22 mouse cellular contexts compared by ENCODE assay signal in genomic region chr10:67010521-67010920, GRCm38 (mm10).
"Had no signal": no experiment of that assay in that cellular context is flagged by ENCODE, and none has a peak within 500 bp of the region (broad histone marks: within the 10 kb centered on the region; RNA-seq: fewer than 3 reads in every experiment).

No protein-coding gene starts in this region.

- H3K9ac ChIP-seq: intestine, embryonic 15.5 days; kidney, embryonic 15.5 days; limb, embryonic 12.5 days; limb, embryonic 15.5 days; liver, embryonic 14.5 days; liver, postnatal 0 days; lung, embryonic 14.5 days; midbrain, embryonic 12.5 days; midbrain, embryonic 15.5 days; neural tube, embryonic 13.5 days had no signal

- H3K4me2 ChIP-seq: intestine, embryonic 15.5 days; kidney, embryonic 15.5 days; limb, embryonic 12.5 days; limb, embryonic 15.5 days; liver, embryonic 11.5 days; lung, embryonic 14.5 days; midbrain, embryonic 12.5 days; midbrain, embryonic 15.5 days; neural tube, embryonic 13.5 days had no signal

- H3K27ac ChIP-seq: intestine, embryonic 15.5 days; kidney, embryonic 15.5 days; limb, embryonic 12.5 days; limb, embryonic 15.5 days; liver, embryonic 14.5 days; macrophage; midbrain, embryonic 12.5 days; midbrain, embryonic 15.5 days; neural tube, embryonic 13.5 days had no signal

- H3K9me3 ChIP-seq: intestine, embryonic 15.5 days; kidney, embryonic 15.5 days; limb, embryonic 12.5 days; limb, embryonic 15.5 days; midbrain, embryonic 12.5 days; midbrain, embryonic 15.5 days; neural tube, embryonic 13.5 days had no signal

- H3K36me3 ChIP-seq: intestine, embryonic 15.5 days; midbrain, embryonic 15.5 days had no signal

- DNase-seq: kidney, adult 11 months; kidney, postnatal 10 days; kidney, postnatal 4 days; left cerebral cortex, postnatal 4 days; liver, postnatal 0 days; lung, embryonic 14.5 days; right cerebral cortex, postnatal 14 days; right cerebral cortex, postnatal 4 days; thymus, adult 18-20 months; thymus, postnatal 4 days had no signal

- H3K4me3 ChIP-seq: intestine, embryonic 15.5 days; kidney, embryonic 15.5 days; limb, embryonic 12.5 days; limb, embryonic 15.5 days; midbrain, embryonic 12.5 days; midbrain, embryonic 15.5 days; myocyte; neural tube, embryonic 13.5 days had no signal

- H3K4me1 ChIP-seq: intestine, embryonic 15.5 days; kidney, embryonic 15.5 days; midbrain, embryonic 12.5 days; midbrain, embryonic 15.5 days had no signal

- H3K27me3 ChIP-seq: intestine, embryonic 15.5 days; kidney, embryonic 15.5 days; limb, embryonic 12.5 days; limb, embryonic 15.5 days; midbrain, embryonic 12.5 days; midbrain, embryonic 15.5 days; neural tube, embryonic 13.5 days had no signal

- ATAC-seq: intestine, embryonic 15.5 days; liver, postnatal 0 days; lung, postnatal 0 days; midbrain, embryonic 15.5 days had no signal
